Mouse (Mus musculus) 3T3-L1 (cell line): ENCODE results near the gene Gm3591.
"Not testable (repeated sequence)": the region's sequence is repeated elsewhere in the genome, so short reads cannot be mapped to it uniquely, and the experiment has no call there.

ENCODE experiments used
- DNase-seq: peaks from one replicate; pipeline ENCODE4 v3.0.0-alpha.2; 2015; ENCODE audit warnings: low read depth, low spot score

Gm3591 gene

GRCm38 (mm10) chr14:6412382-6412781, at the start of gene Gm3591:
Gene Gm3591, minus strand, starts transcription at chr14:6412482.
- DNase-seq, result not testable (repeated sequence)

GRCm38 (mm10) chr14:6444511-6444910, 32.2 kb upstream of the Gm3591 start, which contains the start of gene Gm3594:
Gene Gm3594, minus strand, starts transcription at chr14:6444611.
- not testable (repeated sequence) for DNase-seq

GRCm38 (mm10) chr14:6440774-6441173, 28.5 kb upstream of the Gm3591 start:
- not testable (repeated sequence) for DNase-seq

DNA sequence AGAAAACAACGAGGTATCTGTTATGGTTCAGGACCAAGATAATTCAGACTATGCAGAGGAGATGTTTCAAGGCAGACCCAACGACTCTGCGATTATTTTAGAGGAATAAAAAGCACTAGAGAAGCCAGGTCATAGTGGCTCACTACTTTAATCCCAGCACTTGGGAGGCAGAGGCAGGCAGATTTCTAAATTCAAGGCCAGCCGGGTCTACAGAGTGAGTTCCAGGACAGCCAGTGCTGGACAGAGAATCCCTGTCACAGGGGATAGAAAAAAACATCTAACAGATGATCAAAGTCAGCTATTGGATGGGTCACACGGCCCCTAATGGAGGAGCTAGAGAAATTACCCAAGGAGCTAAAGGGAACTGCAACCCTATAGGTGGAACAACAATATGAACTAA, 27.9 kb upstream of the Gm3591 start:
- not testable (repeated sequence) for DNase-seq

GRCm38 (mm10) chr14:6426766-6427165, 14.5 kb upstream of the Gm3591 start:
- not testable (repeated sequence) for DNase-seq

GRCm38 (mm10) chr14:6426353-6426752, 14.1 kb upstream of the Gm3591 start:
- DNase-seq, result not testable (repeated sequence)

DNA sequence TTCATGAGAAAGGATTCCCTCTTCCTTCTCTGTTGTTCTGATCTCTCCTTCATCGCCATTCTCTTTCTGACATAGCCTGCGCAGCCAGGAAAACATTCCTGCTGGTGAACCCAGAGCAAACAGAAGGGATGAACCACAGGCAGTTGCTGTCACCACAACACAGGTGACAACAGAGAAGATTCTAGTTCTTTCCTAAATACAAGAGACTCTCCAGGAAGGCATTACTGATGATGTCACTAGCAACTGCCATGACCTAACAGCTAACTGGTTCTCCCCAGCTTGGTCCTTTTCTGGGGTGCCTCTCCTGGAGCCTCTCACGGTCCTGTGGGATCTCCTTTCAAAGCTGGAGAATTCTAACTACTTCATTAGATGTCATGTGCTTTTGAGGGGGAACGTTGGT, 22.1 kb downstream of the Gm3591 start, which contains the start of gene Gm16440:
Gene Gm16440 (minus strand): TSS at position 101 of the 400 bp plus-strand sequence.
- DNase-seq, result not testable (repeated sequence)
